In genomic region chr6:122498661-122499060, GRCm38 (mm10) we compare ENCODE assay signal across 11 mouse cellular contexts. TPM values are rescaled to one million over a fixed set of nuclear protein-coding genes. Genes with fewer than 3 reads are reported as not detected.
DNase-seq lines count a peak whose midpoint lies in the region; ATAC-seq and TF ChIP-seq lines count a peak whose summit lies in the region.
"Had no signal": no experiment of that assay in that cellular context is flagged by ENCODE, and none has a peak within 500 bp of the region (broad histone marks: within the 10 kb centered on the region; RNA-seq: fewer than 3 reads in every experiment).

Rimklb (minus strand) TSS chr6:122498761.

- TF ChIP-seq EP300 in ES-Bruce4 (IDR thresholded peaks at IDR 0.05; ENCODE audit: insufficient read depth, low read depth, low read length): no peak

- no peaks in the 10 kb centered on the region for H3K36me3 ChIP-seq in ES-Bruce4 (ENCODE audit: control insufficient read depth, insufficient read depth, low read length, poor library complexity, severe bottlenecking)
- H3K36me3 ChIP-seq in hindbrain, embryonic 11.5 days (ENCODE audit: control insufficient read depth, insufficient read depth, low read length): no peaks in the 10 kb centered on the region
- H3K36me3 ChIP-seq in limb, embryonic 12.5 days: no peaks in the 10 kb centered on the region
- no peaks in the 10 kb centered on the region for H3K36me3 ChIP-seq in thymus, adult 2 months (ENCODE audit: control insufficient read depth, insufficient read depth, low read length)
- H3K36me3 ChIP-seq: intestine, embryonic 15.5 days had no signal

- no peak for TF ChIP-seq POLR2A in cerebellum, adult 2 months (IDR thresholded peaks at IDR 0.05; ENCODE audit: borderline replicate concordance, insufficient read depth, low read length)
- no peak for TF ChIP-seq POLR2A in ES-Bruce4 (IDR thresholded peaks at IDR 0.05; ENCODE audit: insufficient read depth, low read length)
- TF ChIP-seq POLR2A in thymus, adult 2 months (IDR thresholded peaks at IDR 0.05; ENCODE audit: control insufficient read depth, extremely low read depth, insufficient read depth, low read length, poor library complexity): no peak

- ATAC-seq in hindbrain, embryonic 11.5 days (ENCODE audit: low FRiP score): no peak
- ATAC-seq in limb, embryonic 12.5 days (ENCODE audit: insufficient number of reproducible peaks, insufficient read depth, low FRiP score, low TSS enrichment, low read depth): no peak
- ATAC-seq: intestine, embryonic 15.5 days had no signal

- no peak within 1 kb of the TSS for H3K27ac ChIP-seq in cerebellum, adult 2 months (ENCODE audit: insufficient read depth, low read length)
- no peak within 1 kb of the TSS for H3K27ac ChIP-seq in ES-Bruce4 (ENCODE audit: insufficient read depth, low read length)
- H3K27ac ChIP-seq in hindbrain, embryonic 11.5 days (ENCODE audit: low read depth, low read length): no peak within 1 kb of the TSS
- no peak within 1 kb of the TSS for H3K27ac ChIP-seq in limb, embryonic 12.5 days
- no peak within 1 kb of the TSS for H3K27ac ChIP-seq in thymus, adult 2 months (ENCODE audit: control insufficient read depth, insufficient read depth, low read length)
- H3K27ac ChIP-seq in gastrocnemius, adult 2 months: no peak within 1 kb of the TSS
- H3K27ac ChIP-seq: intestine, embryonic 15.5 days had no signal

- WGBS in cerebellum, adult 2 months: 86% methylated on average over 5 of the region's 5 CpGs
- WGBS in hindbrain, embryonic 11.5 days: 88% methylated on average over 5 of the region's 5 CpGs
- 74% methylated on average over 5 of the region's 5 CpGs for WGBS in limb, embryonic 12.5 days
- WGBS in thymus, adult 2 months: 79% methylated on average over 5 of the region's 5 CpGs

- H3K9ac ChIP-seq in ES-Bruce4 (ENCODE audit: low read depth, poor library complexity, severe bottlenecking): no peak within 1 kb of the TSS
- H3K9ac ChIP-seq in hindbrain, embryonic 11.5 days (ENCODE audit: low read depth, low read length): no peak within 1 kb of the TSS
- no peak within 1 kb of the TSS for H3K9ac ChIP-seq in limb, embryonic 12.5 days (replicated peaks)
- H3K9ac ChIP-seq: intestine, embryonic 15.5 days had no signal

- H3K4me2 ChIP-seq in hindbrain, embryonic 11.5 days (replicated peaks; ENCODE audit: low read depth, low read length): no peak within 1 kb of the TSS
- H3K4me2 ChIP-seq in limb, embryonic 12.5 days: no peak within 1 kb of the TSS
- H3K4me2 ChIP-seq: intestine, embryonic 15.5 days had no signal

- H3K4me3 ChIP-seq in cerebellum, adult 2 months (replicated peaks; ENCODE audit: insufficient read depth, low read depth, low read length): no peak within 1 kb of the TSS
- H3K4me3 ChIP-seq in ES-Bruce4 (ENCODE audit: low read depth, low read length): no peak within 1 kb of the TSS
- H3K4me3 ChIP-seq in hindbrain, embryonic 11.5 days (ENCODE audit: low read depth, low read length): no peak within 1 kb of the TSS
- H3K4me3 ChIP-seq in limb, embryonic 12.5 days (replicated peaks): no peak within 1 kb of the TSS
- H3K4me3 ChIP-seq in thymus, adult 2 months (ENCODE audit: control insufficient read depth, insufficient read depth, low read length): no peak within 1 kb of the TSS
- no peak within 1 kb of the TSS for H3K4me3 ChIP-seq in gastrocnemius, adult 2 months
- H3K4me3 ChIP-seq: intestine, embryonic 15.5 days had no signal

- intact Hi-C loops in gastrocnemius, adult 2 months (cut with DNase I): no loop called here

- no peak for TF ChIP-seq CTCF in cerebellum, adult 2 months (IDR thresholded peaks at IDR 0.05; ENCODE audit: borderline replicate concordance, insufficient read depth, low read depth, low read length)
- TF ChIP-seq CTCF in ES-Bruce4 (IDR thresholded peaks at IDR 0.05; ENCODE audit: low read depth, low read length): no peak
- no peak for TF ChIP-seq CTCF in thymus, adult 2 months (IDR thresholded peaks at IDR 0.05; ENCODE audit: borderline replicate concordance, control insufficient read depth, extremely low read depth, insufficient read depth, low read length, poor library complexity)
- TF ChIP-seq CTCF in gastrocnemius, adult 2 months (IDR thresholded peaks at IDR 0.05): no peak

- DNase-seq in cerebellum, adult 2 months: no peak
- no peak for DNase-seq in cerebellum, postnatal 4 days (ENCODE audit: low spot score in 2 of 2)
- no peak for DNase-seq in hindbrain, embryonic 11.5 days (ENCODE audit: low spot score)
- DNase-seq in thymus, adult 2 months: no peak
- no peak for DNase-seq in gastrocnemius, adult 2 months
- DNase-seq in urinary bladder, postnatal 4 days (ENCODE audit: low spot score in 2 of 2): no peak
- DNase-seq: lung, postnatal 10 days; thymus, postnatal 36 days had no signal

- H3K4me1 ChIP-seq in cerebellum, adult 2 months (ENCODE audit: control insufficient read depth, insufficient read depth, low read length): no peaks in the 10 kb centered on the region
- peaks cover 6% of the 10 kb centered on the region for H3K4me1 ChIP-seq in ES-Bruce4 (ENCODE audit: control insufficient read depth, insufficient read depth, low read length)
- peaks cover 6% of the 10 kb centered on the region; the same call in 1 of the 2 replicates for H3K4me1 ChIP-seq in hindbrain, embryonic 11.5 days (replicated peaks; ENCODE audit: control insufficient read depth, insufficient read depth, low read length)
- H3K4me1 ChIP-seq in limb, embryonic 12.5 days (replicated peaks): peaks cover 37% of the 10 kb centered on the region
- H3K4me1 ChIP-seq in thymus, adult 2 months (replicated peaks; ENCODE audit: control insufficient read depth, insufficient read depth, low read length): no peaks in the 10 kb centered on the region

- no peaks in the 10 kb centered on the region for H3K9me3 ChIP-seq in ES-Bruce4 (replicated peaks; ENCODE audit: control insufficient read depth, insufficient read depth, low read length, poor library complexity, severe bottlenecking)
- no peaks in the 10 kb centered on the region for H3K9me3 ChIP-seq in hindbrain, embryonic 11.5 days (ENCODE audit: control insufficient read depth, low read length)
- no peaks in the 10 kb centered on the region for H3K9me3 ChIP-seq in limb, embryonic 12.5 days
- H3K9me3 ChIP-seq: intestine, embryonic 15.5 days had no signal

- no peaks in the 10 kb centered on the region for H3K27me3 ChIP-seq in cerebellum, adult 2 months (ENCODE audit: control insufficient read depth, insufficient read depth, low read length)
- H3K27me3 ChIP-seq in ES-Bruce4 (ENCODE audit: control insufficient read depth, insufficient read depth, low read length, poor library complexity, severe bottlenecking): no peaks in the 10 kb centered on the region
- H3K27me3 ChIP-seq in hindbrain, embryonic 11.5 days (ENCODE audit: control insufficient read depth, insufficient read depth, low read length): no peaks in the 10 kb centered on the region
- H3K27me3 ChIP-seq in limb, embryonic 12.5 days: no peaks in the 10 kb centered on the region
- H3K27me3 ChIP-seq in thymus, adult 2 months (ENCODE audit: control insufficient read depth, insufficient read depth, low read length): peaks cover 11% of the 10 kb centered on the region
- H3K27me3 ChIP-seq: intestine, embryonic 15.5 days had no signal

RNA-seq across cellular contexts. Expression of gene Rimklb, which starts in this region (rescaled TPM):
- 31.0 and 32.7 TPM in 2 replicates for polyA plus RNA-seq in cerebellum, adult 2 months (2012; rRNA removed)
- polyA plus RNA-seq in ES-Bruce4 (2011; ENCODE audit: insufficient read depth, insufficient read length, low read depth, missing spikeins): 81.4 and 87.4 TPM in 2 replicates
- 62.1 and 63.4 TPM in 2 replicates for polyA plus RNA-seq in hindbrain, embryonic 11.5 days (2014; fragmentation: Nextera tagmentation; extraction: Ambion mirVana)
- 52.6 and 57.0 TPM in 2 replicates for polyA plus RNA-seq in limb, embryonic 12.5 days (2016; fragmentation: Nextera tagmentation; extraction: Ambion mirVana)
- 0.65 and 0.70 TPM in 2 replicates for polyA plus RNA-seq in thymus, adult 2 months (2012; rRNA removed)
- total RNA-seq in gastrocnemius, adult 2 months (2021): under 1 TPM in 1 of 2 experiments, not detected in 1; 0.99 TPM

Comparison
In these comparisons a context has a peak if more than half of its experiments do, and no peak if none do; other contexts are left out.
1. RNA of gene Rimklb (polyA plus RNA-seq): 81.4 to 87.4 TPM in ES-Bruce4, 62.1 to 63.4 TPM in hindbrain, embryonic 11.5 days, 52.6 to 57.0 TPM in limb, embryonic 12.5 days and 31.0 to 32.7 TPM in cerebellum, adult 2 months; 0.65 to 0.70 TPM in thymus, adult 2 months; every median in the first group is over 10 times any median in the second.